Mouse (Mus musculus): Measurements from ENCODE around the gene Synj2. TPM values are rescaled to one million over a fixed set of nuclear protein-coding genes. Genes with fewer than 3 reads are reported as not detected.

The Synj2 gene
- total and polyA plus RNA-seq, 3 experiments = 1.2 to 2.5 TPM; not detected in 1

GRCm38 (mm10) chr17:5984700-5985231, 43.7 kb downstream of the Synj2 start:
- no peak for DNase-seq (ENCODE audit: low read depth, low spot score)
- Histone ChIP-seq H3K27me3 (ENCODE audit: control insufficient read depth in 1 of 2, insufficient read depth in 2 of 2, low read length in 2 of 2) (no peaks in the 10 kb centered on the region), H3K4me3 (ENCODE audit: control insufficient read depth in 1 of 2, insufficient read depth in 1 of 2, low read depth in 2 of 2, low read length in 2 of 2) (no peak overlapping the region), H3K9me3 (replicated peaks; ENCODE audit: insufficient read depth, low read length) (no peaks in the 10 kb centered on the region), H3K4me1 (ENCODE audit: control insufficient read depth in 1 of 2, insufficient read depth in 2 of 2, low read length in 2 of 2) (peaks cover 0 to 4% of the 10 kb centered on the region in 2 experiments; a peak in 1 of 4 replicates), H3K36me3 (ENCODE audit: control insufficient read depth in 1 of 2, insufficient read depth in 2 of 2, low read length in 2 of 2) (no peaks in the 10 kb centered on the region), H3K79me2 (ENCODE audit: control insufficient read depth, insufficient read depth, low read length, poor library complexity) (no peaks in the 10 kb centered on the region), H3K27ac (ENCODE audit: control insufficient read depth, low read depth, low read length) (no peak overlapping the region), H3K9ac (ENCODE audit: control insufficient read depth, low read depth, low read length, poor library complexity, severe bottlenecking) (no peak overlapping the region)
- TF ChIP-seq HCFC1 (IDR thresholded peaks at IDR 0.05; ENCODE audit: low read depth, low read length) (no peak), MXI1 (IDR thresholded peaks at IDR 0.05; ENCODE audit: low read depth, low read length) (no peak), TBP (IDR thresholded peaks at IDR 0.05; ENCODE audit: low read depth, low read length) (no peak), MAZ (IDR thresholded peaks at IDR 0.05; ENCODE audit: low read depth, low read length) (no peak), ELF1 (IDR thresholded peaks at IDR 0.05; ENCODE audit: low read depth, low read length) (no peak), MYB (IDR thresholded peaks at IDR 0.05; ENCODE audit: low read depth, low read length) (no peak), UBTF (IDR thresholded peaks at IDR 0.05; ENCODE audit: borderline replicate concordance, insufficient read depth, low read depth, low read length) (no peak), ZNF384 (IDR thresholded peaks at IDR 0.05; ENCODE audit: low read depth, low read length) (no peak), MYC (IDR thresholded peaks at IDR 0.05; ENCODE audit: low read depth, low read length) (no peak), ZC3H11A (IDR thresholded peaks at IDR 0.05; ENCODE audit: low read depth, low read length) (no peak), MEF2A (IDR thresholded peaks at IDR 0.05; ENCODE audit: extremely low read depth, insufficient replicate concordance, low read depth, low read length, poor library complexity, severe bottlenecking) (no peak), SMC3 (IDR thresholded peaks at IDR 0.05; ENCODE audit: low read depth, low read length) (no peak), BHLHE40 (IDR thresholded peaks at IDR 0.05; ENCODE audit: borderline replicate concordance, low read depth, low read length) (no peak), CHD1 (IDR thresholded peaks at IDR 0.05; ENCODE audit: low read depth, low read length) (no peak), GABPA (IDR thresholded peaks at IDR 0.05; ENCODE audit: low read depth, low read length) (no peak), MAX (IDR thresholded peaks at IDR 0.05; ENCODE audit: low read length) (no peak), EP300 (IDR thresholded peaks at IDR 0.05; ENCODE audit: low read depth in 1 of 2, low read length in 2 of 2) (no peak), USF1 (IDR thresholded peaks at IDR 0.05; ENCODE audit: low read depth, low read length) (no peak)

GRCm38 (mm10) chr17:5985271-5985670, 44.2 kb downstream of the Synj2 start:
- H3K4me1 ChIP-seq (ENCODE audit: control insufficient read depth in 1 of 2, insufficient read depth in 2 of 2, low read length in 2 of 2) = peaks cover 0 to 4% of the 10 kb centered on the region in 2 experiments; a peak in 1 of 4 replicates

More at GRCm38 (mm10) chr17:5985271-5985670, 44.2 kb downstream of the Synj2 start:
- no peak overlapping the region for H3K4me3 ChIP-seq (ENCODE audit: control insufficient read depth in 1 of 2, insufficient read depth in 1 of 2, low read depth in 2 of 2, low read length in 2 of 2)
- no peak for TF ChIP-seq CTCF (IDR thresholded peaks at IDR 0.05 in 2 of 3, conservative IDR thresholded peaks at IDR 0.05 in 1 of 3; ENCODE audit: control insufficient read depth in 1 of 3, insufficient read depth in 1 of 3, low read depth in 2 of 3, low read length in 3 of 3, poor library complexity in 1 of 3, severe bottlenecking in 1 of 3)
- TF ChIP-seq USF1 (IDR thresholded peaks at IDR 0.05; ENCODE audit: low read depth, low read length) = no peak
- TF ChIP-seq CHD1 (IDR thresholded peaks at IDR 0.05; ENCODE audit: low read depth, low read length) = no peak
- no peak for TF ChIP-seq MYB (IDR thresholded peaks at IDR 0.05; ENCODE audit: low read depth, low read length)
- no peak for TF ChIP-seq RCOR1 (IDR thresholded peaks at IDR 0.05; ENCODE audit: low read depth, low read length)
- TF ChIP-seq TBP (IDR thresholded peaks at IDR 0.05; ENCODE audit: low read depth, low read length) = no peak
- TF ChIP-seq E2F4 (IDR thresholded peaks at IDR 0.05; ENCODE audit: borderline replicate concordance, low read depth, low read length) = no peak
- H3K36me3 ChIP-seq (ENCODE audit: control insufficient read depth in 1 of 2, insufficient read depth in 2 of 2, low read length in 2 of 2) = no peaks in the 10 kb centered on the region
- H3K79me2 ChIP-seq (ENCODE audit: control insufficient read depth, insufficient read depth, low read length, poor library complexity) = no peaks in the 10 kb centered on the region
- no peak overlapping the region for H3K27ac ChIP-seq (ENCODE audit: control insufficient read depth, low read depth, low read length)
- peak; percentile 29 for DNase-seq (ENCODE audit: low read depth, low spot score)
- H3K27me3 ChIP-seq (ENCODE audit: control insufficient read depth in 1 of 2, insufficient read depth in 2 of 2, low read length in 2 of 2) = no peaks in the 10 kb centered on the region
- no peak overlapping the region for H3K9ac ChIP-seq (ENCODE audit: control insufficient read depth, low read depth, low read length, poor library complexity, severe bottlenecking)
- no peaks in the 10 kb centered on the region for H3K9me3 ChIP-seq (replicated peaks; ENCODE audit: insufficient read depth, low read length)
